Mouse (Mus musculus) ovary, postnatal 10 days (tissue): ENCODE measurements around the gene Cxcl9.
"Not testable (repeated sequence)": the region's sequence is repeated elsewhere in the genome, so short reads cannot be mapped to it uniquely, and the experiment has no call there.

ENCODE experiments used
- DNase-seq: peaks from one replicate; pipeline ENCODE4 v3.0.0; 2022; ENCODE audit warnings: low spot score

The Cxcl9 gene

DNA sequence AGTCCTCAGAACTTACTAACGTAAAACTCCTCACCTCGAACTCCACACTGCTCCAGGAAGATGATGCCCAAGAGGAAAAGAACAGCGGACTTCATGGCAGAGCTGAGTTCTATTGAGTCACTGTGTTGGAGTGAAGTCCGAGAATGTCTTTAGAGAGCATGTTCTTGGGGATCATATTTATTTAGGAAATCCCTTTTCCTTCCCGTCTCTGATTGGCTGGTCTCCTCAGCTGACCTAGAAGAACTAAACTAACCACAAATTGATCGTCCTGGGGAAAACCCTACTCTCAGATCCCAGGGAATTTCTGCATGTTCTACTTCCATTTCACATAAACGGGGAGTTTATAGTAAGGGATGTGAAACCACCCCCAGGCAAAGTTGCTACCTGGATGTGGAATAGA is at the start of gene Cxcl9:
TSS of gene Cxcl9 (minus strand) at position 151 of the 400 bp plus-strand sequence.
- no peak for DNase-seq

DNA sequence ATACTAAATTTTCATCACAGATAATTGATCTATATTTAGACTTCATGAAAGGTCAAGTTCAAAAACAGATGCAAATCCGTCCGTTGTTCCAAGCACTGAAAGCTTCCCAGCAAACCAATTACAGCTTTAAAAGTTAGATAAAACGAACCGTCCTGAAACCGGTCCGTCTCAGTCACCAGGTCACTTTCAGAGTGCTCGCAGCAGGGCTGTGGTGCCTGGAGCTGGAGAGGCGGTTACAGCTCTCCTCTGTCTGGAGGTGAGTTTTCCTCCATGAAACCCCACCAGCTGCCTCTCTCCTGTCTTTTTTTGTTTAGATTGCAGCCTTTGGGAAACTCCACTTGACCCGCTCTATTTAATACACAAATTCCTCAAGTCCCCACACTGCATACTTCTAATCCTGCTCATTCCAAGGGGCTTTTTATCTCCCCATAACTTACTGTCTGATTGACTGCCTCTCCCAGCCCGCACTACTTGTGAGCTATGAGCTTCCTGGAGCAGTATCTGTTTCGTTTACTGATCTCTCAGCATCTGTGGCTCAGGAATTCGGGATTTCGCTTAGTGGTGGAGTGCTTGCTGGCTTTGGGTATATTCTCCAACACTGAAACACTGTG is 49.0 kb upstream of the Cxcl9 start:
- no peak for DNase-seq

DNA sequence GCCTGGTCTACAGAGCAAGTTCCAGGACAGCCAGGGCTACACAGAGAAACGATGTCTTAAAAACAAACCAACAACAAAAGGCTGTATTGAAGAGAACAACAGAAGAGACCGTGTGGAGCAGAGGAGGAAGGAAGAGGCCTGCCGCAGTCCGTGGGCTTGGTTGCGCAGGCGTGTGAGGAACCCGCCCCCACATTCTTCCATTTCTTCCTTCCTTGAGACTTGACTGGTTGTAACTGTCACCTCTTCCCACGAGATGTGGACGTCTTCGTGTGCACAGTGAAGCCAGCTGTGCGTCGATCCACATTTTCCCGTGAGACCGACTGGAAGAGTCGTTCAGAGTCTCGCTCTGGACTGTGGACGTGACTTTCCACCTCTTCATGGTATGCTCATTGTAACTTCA is 47.5 kb upstream of the Cxcl9 start:
- DNase-seq, result no peak

DNA sequence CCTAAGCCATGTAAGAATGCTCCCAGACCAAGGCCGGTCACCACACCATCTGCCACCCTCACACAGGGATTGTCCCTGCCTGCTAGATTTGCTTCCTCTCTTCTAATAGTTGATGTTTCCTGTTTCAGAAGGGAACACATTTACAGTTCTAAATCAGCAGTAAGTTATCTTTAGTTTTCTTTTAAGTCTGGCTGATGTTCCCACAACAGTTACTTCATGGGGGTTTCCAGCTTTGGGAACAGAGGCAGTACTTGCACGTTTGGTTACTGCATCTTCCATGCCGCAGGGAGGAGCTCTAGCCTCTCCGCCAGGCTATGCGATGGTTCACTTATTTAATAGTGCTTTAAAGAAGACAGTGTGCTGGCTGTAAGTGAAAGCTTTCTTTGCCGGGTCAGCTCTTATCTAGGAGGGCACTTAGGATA is 46.9 kb upstream of the Cxcl9 start:
- DNase-seq, result no peak

DNA sequence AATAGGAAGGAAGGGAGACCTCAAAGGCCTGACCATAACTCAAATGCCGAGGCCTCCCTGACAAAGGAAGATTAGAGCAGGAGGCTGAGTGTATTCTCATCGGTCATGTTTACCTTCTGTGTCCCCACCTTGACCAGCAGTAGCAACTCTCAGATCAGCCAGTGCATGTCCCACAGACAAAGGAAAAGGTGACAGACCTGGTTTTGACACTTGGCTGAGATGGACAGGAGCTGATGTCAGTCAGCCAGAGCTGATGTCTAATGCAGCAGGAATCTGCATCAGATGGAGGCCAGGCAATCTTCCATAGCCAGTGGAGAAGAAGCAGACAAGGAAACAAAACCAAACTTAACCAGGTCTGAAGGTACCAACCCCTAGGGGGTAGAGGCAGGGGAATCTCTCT is 44.7 kb upstream of the Cxcl9 start:
- DNase-seq, result no peak

DNA sequence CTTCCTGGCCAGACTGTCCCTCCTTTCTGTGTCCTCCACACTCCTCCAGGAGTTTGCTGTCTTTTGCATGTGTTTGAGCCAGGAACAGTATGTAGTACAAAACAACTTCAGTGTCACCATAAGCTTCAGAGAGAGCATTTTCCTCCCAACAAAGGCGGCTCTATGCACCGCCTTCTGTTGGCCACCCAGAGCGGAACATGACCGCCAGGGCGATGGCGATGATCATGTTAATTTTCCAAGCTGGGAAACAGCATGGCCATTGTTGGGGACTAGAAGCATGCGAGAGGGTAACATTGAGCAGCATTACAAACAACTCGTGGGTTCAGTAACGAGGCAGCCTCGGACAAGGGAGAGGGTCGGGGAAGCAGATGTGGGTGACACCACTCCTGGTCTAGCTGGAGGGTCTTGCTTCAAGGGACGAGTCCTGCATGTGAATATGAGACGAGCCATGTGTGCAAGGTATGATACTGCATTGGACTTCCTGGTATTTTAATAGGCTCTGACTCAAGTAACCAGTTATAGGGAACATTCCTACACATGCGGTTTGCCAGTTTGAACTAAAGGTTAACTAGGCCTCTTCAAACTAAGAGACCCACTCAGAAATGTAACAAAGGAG is 43.6 kb upstream of the Cxcl9 start:
- DNase-seq, result no peak

DNA sequence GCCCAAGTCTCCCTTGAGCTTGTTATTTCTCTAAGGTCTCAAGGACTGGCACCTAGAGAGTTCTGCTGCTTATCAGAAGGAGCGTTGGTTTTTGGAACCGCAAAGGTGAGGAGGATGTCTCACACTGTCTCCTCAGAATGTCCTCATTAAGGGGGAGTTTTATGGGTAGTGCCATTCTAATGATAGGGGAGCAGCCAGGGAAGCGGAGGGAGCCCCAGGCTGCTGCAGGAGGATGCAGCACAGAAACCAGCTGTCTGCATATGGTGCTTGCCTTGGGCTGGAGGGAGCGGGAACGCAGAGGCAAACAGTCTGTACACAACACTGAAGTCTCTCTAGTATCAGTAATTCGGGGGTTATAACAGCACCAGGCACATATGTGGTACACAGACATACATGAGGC is 43.0 kb upstream of the Cxcl9 start:
- DNase-seq, result no peak

DNA sequence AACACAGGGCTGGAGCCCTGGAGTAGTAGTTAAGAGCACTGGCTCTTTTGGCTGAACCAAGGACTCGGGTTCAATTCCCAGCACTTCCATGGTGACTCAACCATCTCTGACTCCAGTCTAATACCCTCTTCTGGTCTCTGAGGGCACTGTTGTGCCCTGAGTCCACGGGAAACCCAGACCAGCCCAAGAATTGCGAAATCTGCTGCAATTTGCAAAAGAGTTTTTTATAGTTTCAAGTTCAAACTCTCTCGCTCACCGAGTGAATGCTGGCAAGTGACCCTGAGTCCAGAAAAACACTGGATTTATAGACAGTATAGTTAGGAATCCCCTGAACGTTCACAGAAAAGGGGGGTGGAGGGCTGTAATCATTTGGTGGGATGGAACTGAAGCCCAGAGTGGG is 42.5 kb upstream of the Cxcl9 start:
- no peak for DNase-seq

DNA sequence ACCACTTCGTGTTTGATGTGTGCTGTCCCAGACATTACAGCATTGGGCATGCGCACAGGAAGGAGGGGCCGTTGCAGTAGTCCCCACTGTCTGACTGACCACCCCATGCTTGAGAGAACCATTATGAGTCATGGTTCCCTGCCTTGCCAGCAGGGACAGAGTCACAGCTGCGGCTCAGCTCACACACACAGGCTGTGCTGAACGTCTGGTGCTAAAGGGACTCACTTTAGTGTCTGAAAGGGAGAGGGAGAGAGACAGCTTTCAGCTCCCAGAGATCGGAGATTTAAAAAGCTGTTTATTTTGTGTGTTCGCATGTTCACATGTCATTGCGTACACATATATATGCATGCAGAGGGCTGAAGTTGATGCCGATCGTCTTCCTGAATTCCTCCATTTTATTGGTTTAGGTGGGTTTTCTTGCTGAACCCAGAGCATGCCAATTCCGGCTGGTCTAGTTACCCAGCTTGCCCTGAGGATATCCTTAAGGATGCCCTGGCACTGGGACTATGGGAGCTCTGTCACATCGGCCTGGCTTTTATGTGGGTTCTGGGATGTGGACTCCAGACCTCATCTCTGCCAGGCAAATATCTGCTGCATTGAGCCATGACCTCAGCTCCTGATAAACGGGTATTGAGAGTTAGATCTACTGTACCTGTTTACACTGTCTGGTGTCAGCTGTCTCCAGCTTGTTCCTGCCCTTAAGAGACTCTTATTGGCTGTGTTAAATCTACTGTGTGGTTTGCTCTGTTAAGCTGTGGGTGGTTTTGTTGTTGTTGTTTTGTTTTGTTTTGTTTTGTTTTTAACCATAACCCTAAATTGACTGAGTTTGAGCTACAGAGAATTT is 41.5 kb upstream of the Cxcl9 start:
- no peak for DNase-seq

DNA sequence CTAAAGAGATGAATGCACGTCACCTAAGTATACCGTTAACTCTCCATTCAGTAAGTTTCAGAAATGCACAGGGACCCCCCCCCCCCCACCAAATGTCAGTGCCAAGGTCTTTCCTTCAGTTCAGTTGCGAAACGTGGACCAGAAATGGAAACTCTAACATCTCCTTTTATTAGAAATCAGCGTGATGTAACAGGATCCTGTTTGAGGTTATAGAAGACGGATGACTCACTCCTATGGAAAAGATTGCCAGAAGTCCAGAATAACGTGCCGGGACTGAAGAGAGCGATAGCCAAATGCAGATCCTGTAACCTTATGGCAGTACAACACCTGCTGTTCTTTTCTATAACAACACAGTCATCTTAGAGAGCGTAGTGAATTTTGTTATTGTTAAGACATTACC is 40.5 kb upstream of the Cxcl9 start:
- DNase-seq, result no peak

DNA sequence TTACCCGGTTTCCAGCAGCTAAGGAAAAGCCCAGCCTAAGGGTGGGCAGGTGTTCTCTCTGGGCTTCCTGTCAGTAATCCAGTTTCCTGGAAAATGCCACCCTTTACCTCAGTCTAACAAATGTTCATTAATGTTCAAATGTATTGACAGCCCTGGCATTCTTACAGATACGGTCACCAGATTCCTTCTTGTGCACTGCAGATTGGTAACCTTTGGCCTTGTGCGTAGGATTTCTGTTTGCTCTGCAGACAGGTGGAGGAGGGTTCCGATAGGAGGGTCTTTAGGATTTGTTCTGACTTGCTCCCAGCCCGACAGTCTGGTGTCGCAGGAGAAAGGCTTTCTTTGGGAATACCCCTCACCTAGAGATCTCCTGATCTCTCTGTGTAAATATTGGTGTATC is 38.7 kb upstream of the Cxcl9 start:
- DNase-seq, result no peak

DNA sequence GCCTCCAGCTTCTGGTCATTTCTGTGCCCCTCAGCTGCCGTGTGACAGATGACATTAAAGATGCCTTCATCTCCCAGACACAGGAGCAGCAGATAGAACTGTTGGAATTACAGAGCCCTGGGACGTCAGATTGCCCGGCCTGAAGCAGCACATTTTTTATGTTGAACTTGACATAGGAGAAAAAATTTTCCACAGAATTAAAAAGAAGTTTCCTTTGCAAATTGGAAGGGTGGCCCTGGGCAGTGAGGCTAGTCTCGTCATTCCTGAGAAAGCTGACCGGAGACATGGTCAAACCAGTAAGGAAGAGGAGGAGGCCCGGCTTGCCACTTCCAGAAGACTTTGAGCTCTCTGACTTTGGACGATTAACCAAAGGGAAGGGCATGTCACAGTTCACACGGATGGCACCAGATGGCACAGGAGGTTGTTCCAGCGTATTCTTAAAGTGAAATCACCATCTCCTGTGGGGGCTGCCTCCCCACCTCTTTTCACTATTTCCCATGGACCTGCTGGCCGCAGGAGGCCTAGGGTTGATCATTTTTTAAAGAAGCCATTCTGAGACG is 37.3 kb upstream of the Cxcl9 start:
- no peak for DNase-seq

DNA sequence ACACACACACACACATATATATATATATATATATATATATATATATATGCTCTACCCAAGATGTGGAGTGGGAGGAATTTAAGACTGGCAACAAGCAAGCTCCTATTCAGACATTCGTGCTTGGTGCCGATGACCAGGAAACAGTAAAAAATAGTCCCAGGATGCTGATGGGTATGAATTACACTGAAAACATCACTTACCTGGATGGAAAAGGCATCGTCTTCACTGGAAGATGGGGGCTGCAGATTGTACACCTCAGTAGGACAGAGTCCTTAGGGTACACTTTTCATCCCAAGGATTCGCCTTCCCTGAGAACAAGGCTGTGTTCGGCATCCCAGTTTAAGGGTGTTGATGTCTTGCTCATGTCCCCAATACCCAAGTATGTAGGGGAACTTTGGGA is 36.1 kb upstream of the Cxcl9 start:
- no peak for DNase-seq

DNA sequence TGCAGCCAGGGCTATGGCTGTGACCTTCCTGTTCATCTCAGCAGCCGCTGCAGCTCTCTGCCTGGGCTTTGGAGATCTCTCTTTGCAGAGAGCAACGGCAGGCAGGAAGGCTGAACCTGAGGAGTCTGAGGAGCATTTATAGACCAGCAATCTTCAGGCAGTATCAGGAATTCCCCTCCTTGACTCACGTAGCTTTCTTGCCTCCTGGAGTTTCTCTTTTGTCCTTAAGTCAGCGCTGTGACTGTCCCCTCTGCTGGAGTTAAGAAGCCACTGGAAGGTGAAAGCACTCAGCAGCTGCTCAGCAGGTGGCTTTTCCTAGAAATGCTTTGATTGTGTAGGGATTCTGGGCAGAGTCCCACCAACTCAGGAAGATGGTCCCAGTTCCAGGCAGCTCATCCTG is 35.3 kb upstream of the Cxcl9 start:
- no peak for DNase-seq

DNA sequence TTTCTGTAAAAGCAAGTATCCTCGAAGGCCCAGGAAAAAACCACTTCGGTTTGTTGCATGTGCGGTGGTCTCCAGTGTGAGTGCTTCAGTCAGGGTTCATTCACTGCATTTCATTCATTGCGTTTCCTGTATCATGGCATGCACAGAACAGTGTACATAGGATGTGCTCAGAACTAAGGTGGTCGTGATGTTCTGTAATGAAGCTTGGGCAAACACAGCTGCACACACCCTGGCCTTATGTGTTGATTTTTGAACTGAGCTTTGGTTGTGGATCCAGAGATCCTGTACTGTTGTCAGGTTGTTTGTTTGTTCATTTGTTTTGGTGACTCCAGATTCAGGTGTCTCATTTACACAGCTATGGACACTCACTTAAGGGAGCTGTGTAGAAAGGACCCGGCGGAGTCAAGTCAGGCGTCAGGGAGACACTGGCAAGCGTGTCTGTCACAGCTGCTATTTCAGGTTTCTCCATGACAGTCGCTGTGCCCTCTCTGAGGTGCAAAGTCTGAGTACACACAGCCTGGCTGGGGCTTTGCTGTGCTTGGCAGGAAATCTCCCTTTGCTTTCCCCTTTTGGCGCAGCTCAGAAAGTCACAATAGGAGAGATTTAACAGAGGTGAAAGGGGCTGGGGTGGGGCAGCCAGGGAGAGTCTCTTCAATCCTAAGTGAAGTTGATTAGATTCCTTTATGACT is 31.0 kb upstream of the Cxcl9 start:
- no peak for DNase-seq

DNA sequence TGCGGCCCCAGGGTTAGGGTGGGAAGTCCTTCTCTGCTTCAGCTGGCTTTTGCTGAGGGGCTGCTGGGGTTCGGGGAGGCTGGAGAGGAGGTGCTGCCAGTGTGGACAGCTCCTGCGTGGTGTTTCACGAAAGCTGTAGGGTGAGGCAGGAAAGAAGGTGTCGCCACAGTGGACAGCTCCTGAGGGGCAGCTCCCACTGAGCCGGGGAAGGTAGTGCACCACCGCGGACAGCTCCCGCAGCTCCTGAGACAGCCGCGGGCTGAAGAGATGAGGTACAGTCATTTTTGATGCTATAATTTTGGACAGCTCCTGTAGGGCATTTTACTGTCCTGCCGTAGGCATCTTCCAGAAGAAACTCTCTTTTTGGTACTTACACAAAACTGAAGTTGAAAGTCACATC is 30.2 kb upstream of the Cxcl9 start:
- DNase-seq, result no peak

DNA sequence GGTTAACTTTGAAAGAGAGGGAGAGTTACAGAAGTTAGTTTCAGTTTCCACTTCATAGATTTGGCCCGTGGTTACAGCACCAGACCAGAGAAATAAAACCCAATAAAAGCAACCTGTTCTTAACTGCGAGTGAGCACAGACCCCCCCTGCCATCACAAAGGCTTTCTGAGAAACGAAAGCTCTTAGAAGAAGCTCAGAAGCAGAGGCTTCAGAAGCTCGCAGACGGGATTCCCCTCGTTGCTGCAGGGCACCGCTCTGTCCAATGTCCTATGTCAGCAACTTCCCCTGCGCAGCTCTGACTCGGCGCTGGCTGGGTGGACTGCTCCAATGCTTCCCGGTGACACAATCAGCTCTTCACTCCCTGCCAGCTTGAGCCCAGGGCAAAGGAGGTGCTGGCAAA is 25.6 kb upstream of the Cxcl9 start:
- DNase-seq, result no peak

DNA sequence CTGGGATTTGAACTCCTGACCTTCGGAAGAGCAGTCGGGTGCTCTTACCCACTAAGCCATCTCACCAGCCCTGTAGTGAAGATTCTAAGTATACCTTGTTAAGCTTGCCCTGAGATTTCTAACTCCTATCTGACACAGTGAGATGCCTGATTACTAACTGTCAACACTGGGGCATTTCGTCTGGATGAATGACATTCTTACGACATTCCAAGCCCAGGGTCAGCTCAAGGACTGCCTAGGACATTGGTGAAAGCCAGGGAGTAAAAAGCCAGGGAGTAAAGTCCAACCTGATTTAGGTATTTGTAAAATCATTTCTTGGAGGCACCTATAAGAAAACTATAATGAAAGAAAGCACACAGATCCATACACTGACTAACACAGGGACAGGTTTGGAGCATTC is 24.8 kb upstream of the Cxcl9 start:
- DNase-seq, result not testable (repeated sequence)

DNA sequence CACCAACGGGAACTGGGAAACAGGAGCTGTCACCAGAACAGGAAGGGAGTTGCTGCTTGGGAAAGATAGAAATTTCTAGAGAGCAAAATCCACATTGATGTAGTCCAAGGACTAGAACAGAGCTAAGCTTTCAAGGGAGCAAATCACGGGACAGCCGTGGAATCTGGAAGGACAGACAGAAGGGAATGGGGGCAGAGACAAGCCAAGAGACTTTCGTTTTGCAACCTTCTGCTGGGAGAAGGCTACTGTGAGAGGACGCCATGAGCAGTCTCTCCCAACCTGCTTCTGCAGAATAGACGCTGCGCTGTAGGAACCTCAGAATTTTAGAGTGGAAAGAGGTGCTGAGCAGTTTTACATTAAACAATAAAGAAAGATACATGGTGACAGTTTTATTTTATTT is 21.9 kb upstream of the Cxcl9 start:
- no peak for DNase-seq

DNA sequence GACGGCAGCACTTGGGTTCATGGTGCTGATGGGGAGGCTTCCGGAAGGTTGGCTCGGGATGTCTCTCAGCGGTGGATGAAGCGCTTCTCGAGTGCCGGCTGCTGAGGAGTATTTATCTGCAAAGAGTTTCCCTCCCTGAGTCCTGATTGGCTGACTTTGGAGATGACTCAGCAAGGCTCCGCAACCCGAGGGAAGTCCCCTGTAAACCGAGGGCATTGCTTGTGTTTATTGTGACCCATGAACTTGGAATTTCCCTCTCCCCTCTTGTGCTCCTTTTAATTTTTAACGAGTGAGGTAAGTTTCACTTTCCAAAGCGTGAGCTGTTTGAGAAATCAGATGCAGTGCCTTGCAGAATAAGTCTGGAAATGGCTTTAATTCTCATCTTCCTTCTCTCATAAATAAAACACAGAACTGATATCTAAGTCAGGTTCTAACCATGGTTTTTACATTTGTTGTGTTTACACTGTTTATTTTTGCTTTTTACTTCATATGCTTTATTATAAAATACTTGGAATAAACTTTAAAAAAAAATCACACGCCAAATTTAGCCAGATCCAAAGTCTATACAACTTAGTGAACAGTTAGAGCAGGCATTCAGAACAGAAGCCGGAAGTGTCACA is 21.0 kb upstream of the Cxcl9 start, which contains the start of gene Cxcl10:
TSS of gene Cxcl10 (minus strand) at position 96 of the 620 bp plus-strand sequence.
- DNase-seq, result no peak

DNA sequence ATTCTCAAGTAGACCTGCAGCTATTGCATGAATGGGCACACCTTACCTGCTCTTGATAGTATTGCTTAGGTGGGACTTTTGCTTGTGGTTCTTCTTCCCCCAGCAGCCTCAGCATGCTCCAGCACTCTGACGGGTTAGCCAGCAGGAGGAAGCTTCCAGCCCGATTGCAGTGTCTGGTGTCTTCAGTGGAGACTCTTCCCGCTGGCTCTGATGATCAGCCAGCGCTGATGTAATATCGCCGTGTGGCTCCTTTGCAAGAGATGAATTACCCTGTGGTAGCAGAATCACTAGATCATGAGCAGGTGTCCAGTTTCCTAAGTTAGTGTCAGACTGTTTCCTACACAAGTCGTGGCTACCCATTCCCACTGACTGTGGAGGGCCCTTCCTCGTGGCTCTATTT is 17.1 kb upstream of the Cxcl9 start:
- no peak for DNase-seq

DNA sequence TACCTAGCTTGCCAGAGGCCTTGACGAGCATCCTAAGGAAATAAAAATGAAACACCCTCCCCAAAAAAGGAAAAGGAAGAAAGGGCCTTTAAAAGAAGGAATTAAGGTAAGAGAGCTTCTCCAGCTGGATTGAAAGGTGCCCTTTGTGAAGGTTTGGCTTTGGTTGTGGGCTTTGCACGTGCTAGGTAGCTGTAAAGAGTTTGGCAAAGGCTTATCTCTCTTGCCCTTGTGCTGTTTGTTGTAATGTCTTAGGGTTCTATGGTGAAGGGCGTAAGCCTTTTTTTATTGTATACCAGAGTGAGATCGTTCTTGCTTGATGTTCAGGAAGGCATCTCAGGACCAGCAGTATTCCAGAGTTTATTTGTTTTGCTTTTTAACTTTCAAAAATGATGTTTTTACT is 12.7 kb upstream of the Cxcl9 start:
- DNase-seq, result no peak
